Mouse (Mus musculus): ENCODE results near the gene Naa80.

GRCm38 (mm10) chr9:107586504-107586903 lies 7.8 kb downstream of the Naa80 start:
- no peak for TF ChIP-seq EP300 (IDR thresholded peaks at IDR 0.05; ENCODE audit: low read depth)
- TF ChIP-seq CTCF (IDR thresholded peaks at IDR 0.05; ENCODE audit: low read depth), result no peak

Data from heart, postnatal 0 days (tissue).